Mouse (Mus musculus) liver, embryonic 16.5 days (tissue): ENCODE data around the gene Slc5a3. TPM values are rescaled to one million over a fixed set of nuclear protein-coding genes. Genes with fewer than 3 reads are reported as not detected.

Source experiments
- ATAC-seq: fragments of 200-750 bp; cut with Nextera tagmentation; 2 replicates; pipeline ENCODE4 v1.8.0; 2017; ENCODE audit warnings: low read depth, mild to moderate bottlenecking, moderate number of reproducible peaks, moderate library complexity
- H3K27ac ChIP-seq: fragments of 300-500 bp; sonication (generic); 2 replicates; pipeline ENCODE4 v1.5.1; 2014; ENCODE audit warnings: mild to moderate bottlenecking, low read length
- H3K27me3 ChIP-seq: fragments of 300-500 bp; sonication (generic); 2 replicates; pipeline ENCODE4 v1.6.1; 2014; ENCODE audit warnings: low read depth, low read length, mixed read lengths; ENCODE audit not compliant: control insufficient read depth, insufficient read depth
- H3K36me3 ChIP-seq: fragments of 300-500 bp; sonication (generic); 2 replicates; pipeline ENCODE4 v1.6.1; 2014; ENCODE audit warnings: mild to moderate bottlenecking; ENCODE audit not compliant: control insufficient read depth, insufficient read depth
- H3K4me1 ChIP-seq: fragments of 300-500 bp; sonication (generic); 2 replicates; pipeline ENCODE4 v1.6.1; 2014; ENCODE audit warnings: low read depth, low read length, mixed read lengths; ENCODE audit not compliant: control insufficient read depth
- H3K4me2 ChIP-seq: fragments of 300-500 bp; sonication (generic); 2 replicates; pipeline ENCODE4 v1.6.1; 2014; ENCODE audit warnings: low read depth, low read length, mixed read lengths
- H3K4me3 ChIP-seq: fragments of 300-500 bp; sonication (generic); 2 replicates; pipeline ENCODE4 v1.5.1; 2014; ENCODE audit warnings: low read depth, mild to moderate bottlenecking, low read length
- H3K9ac ChIP-seq: fragments of 300-500 bp; sonication (generic); 2 replicates; pipeline ENCODE4 v1.6.1; 2014; ENCODE audit warnings: low read depth, low read length
- H3K9me3 ChIP-seq: fragments of 300-500 bp; sonication (generic); replicated peaks from 2 replicates; pipeline ENCODE4 v1.6.1; 2016; ENCODE audit warnings: low read length; ENCODE audit not compliant: control insufficient read depth
- WGBS: fragments of 180-500 bp; shearing (Covaris S2); extraction: QIAGEN DNeasy Blood & Tissue Kit; methylation state at CpG from one replicate; pipeline ENCODE4 v1.1.7; 2014; ENCODE audit not compliant: insufficient replicate concordance; 5-methylcytosine and 5-hydroxymethylcytosine counted together
- polyA plus RNA-seq: library from polyadenylated mRNA; unstranded; fragments of >200 nt; fragmentation: Nextera tagmentation; extraction: Ambion mirVana; gene quantifications from 2 replicates; pipeline ENCODE4 v1.2.1, GENCODE M21; 2015

Slc5a3 gene
- 1.0 and 1.1 TPM in 2 replicates for polyA plus RNA-seq

DNA sequence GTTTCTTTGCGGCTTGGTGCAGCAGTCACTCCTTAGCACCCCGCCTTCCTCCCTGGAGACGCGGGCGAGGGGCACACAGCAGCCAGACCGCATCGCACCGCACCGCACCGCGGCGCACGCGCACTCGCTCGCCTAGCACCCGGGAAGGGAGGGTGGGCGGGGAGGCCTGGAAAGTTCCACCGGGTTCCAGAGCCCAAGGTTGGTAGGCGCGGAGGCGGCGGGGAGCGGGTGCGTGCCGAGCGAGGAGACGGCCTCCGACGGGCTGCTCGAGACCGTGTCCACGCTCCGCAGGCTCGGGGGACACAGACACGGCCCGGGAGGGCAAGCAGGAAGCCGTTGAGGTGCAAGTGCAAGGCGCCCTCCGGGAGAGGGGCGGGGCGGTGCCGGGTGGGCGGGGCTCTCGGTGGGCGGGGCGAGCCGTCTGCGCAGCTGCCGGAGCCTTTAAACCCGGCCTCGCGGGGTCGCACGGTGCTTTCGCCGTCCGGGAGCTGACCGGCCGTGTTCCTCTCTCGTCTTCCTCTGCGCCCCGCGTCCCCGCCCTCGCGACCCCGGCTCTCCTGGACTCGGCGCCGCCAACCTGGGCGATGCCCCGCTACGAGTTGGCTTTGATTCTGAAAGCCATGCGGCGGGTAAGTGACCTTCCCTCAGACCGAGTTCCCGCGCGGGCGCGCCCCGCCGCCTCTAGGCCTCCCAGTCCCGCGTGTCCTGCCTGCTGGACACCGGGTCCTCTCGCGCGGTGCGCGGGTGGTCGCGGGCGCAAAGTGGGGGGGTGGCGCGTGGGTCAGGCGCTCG, at the start of gene Slc5a3, which contains the start of the genes Mrps6 and Gm49711:
TSS of gene Slc5a3 (plus strand) at position 471 of the 792 bp plus-strand sequence.
TSS of gene Mrps6 (plus strand) at position 419 of the 792 bp plus-strand sequence.
TSS of gene Gm49711 (plus strand) at position 465 of the 792 bp plus-strand sequence.
- no peaks in the 10 kb centered on the region for H3K27me3 ChIP-seq
- H3K4me1 ChIP-seq = peaks cover 9% of the 10 kb centered on the region
- H3K36me3 ChIP-seq = no peaks in the 10 kb centered on the region; the same call in 1 of the 2 replicates
- H3K4me3 ChIP-seq = peak within 1 kb of the TSS; percentile 85
- peak; percentile 90 for ATAC-seq
- peak within 1 kb of the TSS; percentile 99 for H3K4me2 ChIP-seq
- under 1% methylated on average over 78 of the region's 99 CpGs for WGBS
- no peaks in the 10 kb centered on the region; the same call in 1 of the 2 replicates for H3K9me3 ChIP-seq
- peak within 1 kb of the TSS; percentile 76 for H3K9ac ChIP-seq
- H3K27ac ChIP-seq = peak within 1 kb of the TSS; percentile 65

DNA sequence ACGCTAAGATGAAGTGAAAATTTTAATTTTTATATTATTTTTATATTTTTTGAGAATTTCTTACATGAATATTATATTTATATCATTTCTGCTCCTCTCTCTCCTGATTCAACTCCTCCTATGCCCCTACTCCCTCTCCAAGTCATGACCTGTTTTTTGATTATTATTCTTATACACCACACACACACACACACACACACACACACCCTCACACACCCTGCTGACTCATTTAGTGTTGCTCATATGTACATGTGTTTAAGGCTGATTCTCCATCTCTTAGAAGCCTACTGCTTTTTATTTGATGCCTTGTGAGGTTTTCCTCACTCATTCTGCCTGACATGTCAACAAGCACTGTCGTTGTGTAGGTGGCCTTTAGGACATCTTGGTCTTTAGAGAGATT, 48.5 kb upstream of the Slc5a3 start:
- Histone ChIP-seq H3K4me2 (no peak overlapping the region), H3K4me1 (no peaks in the 10 kb centered on the region), H3K36me3 (no peaks in the 10 kb centered on the region), H3K9me3 (no peaks in the 10 kb centered on the region), H3K27me3 (no peaks in the 10 kb centered on the region), H3K27ac (no peak overlapping the region), H3K4me3 (no peak overlapping the region), H3K9ac (no peak overlapping the region)
- no peak for ATAC-seq
- WGBS = 70% methylated on average over 2 of the region's 2 CpGs

DNA sequence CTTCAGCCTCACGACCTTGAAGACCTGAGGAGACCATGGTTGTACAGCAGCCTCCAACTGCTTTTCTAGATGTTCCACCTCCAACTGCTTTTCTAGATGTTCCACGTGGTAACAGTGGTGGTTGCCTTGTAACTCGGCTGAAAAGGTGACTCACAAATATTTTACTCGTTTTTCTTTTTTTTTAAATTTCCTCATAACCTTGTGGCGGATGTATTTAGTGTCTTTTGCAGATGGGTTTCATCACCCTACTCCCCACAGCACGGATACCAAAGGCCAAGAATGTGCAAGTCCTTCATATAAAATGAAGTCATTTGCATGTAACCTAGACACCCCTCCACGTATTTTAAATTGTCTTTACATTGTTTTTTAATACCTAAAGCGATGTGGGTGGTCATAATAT, 41.3 kb upstream of the Slc5a3 start:
- Histone ChIP-seq H3K36me3 (no peaks in the 10 kb centered on the region), H3K27me3 (peaks cover 2% of the 10 kb centered on the region; the same call in 1 of the 2 replicates), H3K27ac (no peak overlapping the region), H3K4me3 (no peak overlapping the region), H3K4me2 (no peak overlapping the region), H3K9ac (no peak overlapping the region), H3K4me1 (no peaks in the 10 kb centered on the region), H3K9me3 (no peaks in the 10 kb centered on the region)
- WGBS = 57% methylated on average over 8 of the region's 8 CpGs
- no peak for ATAC-seq

DNA sequence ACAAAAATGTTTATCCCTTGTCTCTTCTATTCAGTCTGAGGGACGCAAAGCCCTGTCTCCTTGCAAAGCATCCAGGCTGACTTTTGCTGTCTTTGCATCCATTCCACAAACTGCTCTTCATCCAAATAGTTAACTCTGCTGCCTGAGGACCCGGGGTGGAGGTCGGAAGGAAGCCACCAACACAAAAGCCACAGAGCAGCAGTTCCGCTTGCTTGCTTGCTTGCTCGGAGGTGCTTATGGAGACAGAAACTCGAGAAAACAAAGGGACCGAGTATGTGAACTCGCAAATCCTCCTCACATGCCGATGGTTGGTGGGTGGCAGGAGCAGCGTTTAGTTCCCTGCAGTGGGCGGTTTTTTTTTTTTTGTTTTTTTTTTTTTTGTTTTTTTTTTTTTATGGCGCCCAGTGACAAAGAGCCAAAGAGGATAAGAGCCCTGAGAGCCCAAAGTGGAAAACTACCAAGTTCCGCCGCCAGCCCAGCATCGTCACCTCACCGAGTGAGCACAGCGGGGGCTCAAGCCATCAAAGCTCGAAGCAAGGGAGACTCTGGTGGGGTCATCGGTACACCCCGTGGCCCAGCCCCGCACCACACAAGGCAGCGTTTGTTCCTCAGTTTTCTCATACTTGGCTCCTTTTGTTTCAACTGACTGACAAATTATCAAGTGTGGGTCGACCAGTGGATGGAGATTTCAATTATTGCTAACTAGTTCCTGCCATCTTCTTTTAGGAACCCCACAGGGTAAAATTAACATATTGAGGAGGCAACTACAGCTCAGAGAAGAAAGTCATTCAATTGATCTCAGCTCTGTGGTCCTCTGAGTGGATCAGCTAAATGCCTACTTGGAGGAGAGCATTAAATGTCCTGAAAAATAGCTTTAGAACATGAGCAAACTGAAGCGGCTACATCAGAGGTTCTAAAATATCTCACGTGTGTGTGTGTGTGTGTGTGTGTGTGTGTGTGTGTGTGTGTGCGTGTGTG, 38.7 kb upstream of the Slc5a3 start:
- Histone ChIP-seq H3K9ac (peak overlapping the region; percentile 13; the same call in 1 of the 2 replicates), H3K4me2 (peak overlapping the region; percentile 37; the same call in 1 of the 2 replicates), H3K36me3 (no peaks in the 10 kb centered on the region), H3K4me3 (peak overlapping the region; percentile 28), H3K4me1 (no peaks in the 10 kb centered on the region), H3K9me3 (no peaks in the 10 kb centered on the region), H3K27me3 (peaks cover 2% of the 10 kb centered on the region; the same call in 1 of the 2 replicates), H3K27ac (no peak overlapping the region)
- no peak for ATAC-seq
- 5% methylated on average over 26 of the region's 26 CpGs for WGBS

DNA sequence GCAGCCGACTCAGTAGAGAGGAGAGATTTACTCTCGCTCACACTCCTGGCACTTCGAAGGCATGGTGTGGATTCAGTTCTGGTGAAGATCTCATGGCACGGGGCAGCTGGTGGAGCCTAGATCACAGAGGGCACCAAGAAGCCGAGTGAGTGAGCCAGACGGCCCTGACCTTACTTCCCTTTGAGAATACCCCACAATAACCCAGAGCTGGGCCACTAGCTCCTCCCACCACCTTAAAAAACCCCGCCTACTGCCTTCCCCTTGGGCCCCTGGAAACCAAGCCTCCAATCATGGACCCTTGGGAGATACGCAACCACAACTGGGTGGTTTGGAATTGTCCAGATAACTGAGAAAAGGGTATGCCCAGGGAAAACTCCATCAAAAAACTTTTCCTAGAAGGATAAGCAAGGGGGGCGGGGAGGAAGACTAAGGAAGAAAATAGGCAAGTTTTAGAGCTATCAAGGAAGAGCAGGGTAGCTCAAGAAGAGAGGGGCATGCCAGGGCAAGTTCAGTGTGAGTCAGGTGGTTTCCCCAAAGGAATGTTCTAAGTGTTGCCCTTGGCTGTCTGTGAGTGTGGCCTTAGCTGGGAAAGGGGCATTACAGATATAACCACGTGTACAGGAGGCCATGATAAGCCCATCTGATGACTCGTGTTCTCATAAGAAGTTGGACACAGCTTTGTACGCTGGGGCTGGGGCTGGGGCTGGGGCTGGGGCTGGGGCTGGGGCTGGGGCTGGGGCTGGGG, 36.3 kb upstream of the Slc5a3 start:
- Histone ChIP-seq H3K27me3 (peaks cover 2% of the 10 kb centered on the region; the same call in 1 of the 2 replicates), H3K4me2 (no peak overlapping the region), H3K27ac (no peak overlapping the region), H3K9ac (no peak overlapping the region), H3K4me1 (no peaks in the 10 kb centered on the region), H3K36me3 (no peaks in the 10 kb centered on the region), H3K9me3 (no peaks in the 10 kb centered on the region), H3K4me3 (no peak overlapping the region)
- WGBS = 41% methylated on average over 12 of the region's 12 CpGs
- no peak for ATAC-seq

DNA sequence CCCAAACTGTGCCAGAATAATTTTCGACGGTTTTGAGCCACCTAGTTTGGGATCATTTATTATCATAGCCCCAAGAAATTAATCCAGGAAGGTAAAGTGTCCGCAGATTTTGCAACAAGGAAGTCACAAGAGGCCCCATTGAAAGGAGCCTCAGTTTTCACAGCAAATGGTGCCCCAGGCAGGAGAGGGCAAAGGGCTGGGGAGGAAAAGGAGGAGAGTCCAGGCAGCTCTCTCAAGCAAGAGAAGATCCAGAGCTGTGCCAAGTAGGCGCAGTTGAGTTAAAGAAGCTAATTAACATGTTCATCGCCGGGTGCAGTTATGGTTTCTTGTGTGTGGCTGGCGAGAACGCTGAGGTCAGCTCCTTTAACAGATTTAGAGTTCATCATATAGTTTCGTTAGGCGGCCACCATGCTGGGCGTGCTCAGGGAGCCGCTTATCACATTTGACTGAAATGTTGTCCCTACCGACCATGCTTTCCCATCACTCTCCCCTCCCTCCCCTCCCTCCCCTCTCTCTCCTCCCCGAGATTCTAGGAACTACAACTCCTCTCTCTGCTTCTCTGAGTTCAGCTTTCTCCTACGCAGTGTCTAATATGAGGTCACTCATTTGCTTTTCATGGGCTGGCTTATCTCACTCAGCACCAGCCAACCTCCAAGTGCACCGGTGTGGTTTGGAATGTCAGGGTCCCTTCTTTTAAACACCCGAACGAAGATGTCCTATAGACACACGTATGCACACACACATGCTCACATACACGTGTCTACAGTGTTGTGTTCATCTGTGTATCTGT, 35.4 kb upstream of the Slc5a3 start:
- 41% methylated on average over 20 of the region's 20 CpGs for WGBS
- Histone ChIP-seq H3K4me3 (no peak overlapping the region), H3K4me1 (no peaks in the 10 kb centered on the region), H3K4me2 (no peak overlapping the region), H3K9ac (no peak overlapping the region), H3K27ac (no peak overlapping the region), H3K9me3 (no peaks in the 10 kb centered on the region), H3K27me3 (peaks cover 2% of the 10 kb centered on the region; the same call in 1 of the 2 replicates), H3K36me3 (no peaks in the 10 kb centered on the region)
- no peak for ATAC-seq

DNA sequence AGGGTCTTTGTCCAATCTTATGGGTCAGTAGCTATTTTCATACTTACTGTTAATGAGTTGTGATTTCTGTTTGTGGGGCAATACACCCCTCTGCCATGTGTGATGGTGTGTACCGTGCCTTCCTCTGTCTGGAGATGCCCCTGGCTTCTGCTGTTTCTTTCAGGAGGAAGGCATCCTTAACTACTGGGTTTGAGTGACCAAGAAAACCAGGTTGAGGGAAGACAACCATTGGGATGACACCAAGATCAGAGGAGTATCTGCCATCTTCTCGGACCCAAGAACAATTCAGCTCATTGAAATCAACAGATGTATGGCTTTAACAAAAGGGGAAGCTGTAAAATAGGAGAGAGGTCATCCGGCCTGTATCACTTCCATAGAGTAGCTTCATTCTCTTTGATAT, 24.8 kb upstream of the Slc5a3 start:
- Histone ChIP-seq H3K36me3 (no peaks in the 10 kb centered on the region), H3K4me3 (no peak overlapping the region), H3K27me3 (no peaks in the 10 kb centered on the region), H3K4me1 (no peaks in the 10 kb centered on the region), H3K9me3 (no peaks in the 10 kb centered on the region), H3K27ac (no peak overlapping the region), H3K4me2 (no peak overlapping the region), H3K9ac (no peak overlapping the region)
- ATAC-seq = no peak
- 48% methylated on average over 3 of the region's 3 CpGs for WGBS

DNA sequence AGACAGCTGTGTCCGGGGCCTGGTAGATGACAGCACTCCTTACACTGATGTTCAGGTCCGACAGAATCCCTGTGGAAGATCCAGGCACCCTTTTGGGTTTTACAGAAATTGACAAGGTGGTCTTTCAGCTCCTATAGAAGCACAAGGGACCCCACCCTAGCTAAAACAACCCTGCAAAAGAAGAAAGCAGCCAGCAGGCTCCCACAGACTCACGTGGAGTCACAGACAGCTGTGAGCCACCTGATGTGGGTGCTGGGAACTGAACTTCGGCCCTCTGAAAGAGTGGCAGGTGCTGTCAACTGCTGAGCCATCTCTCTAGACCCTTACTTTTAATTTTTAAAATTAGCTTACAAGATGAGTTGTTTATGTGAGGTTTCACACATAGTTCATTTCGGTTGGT, 23.4 kb upstream of the Slc5a3 start:
- Histone ChIP-seq H3K36me3 (no peaks in the 10 kb centered on the region), H3K27me3 (no peaks in the 10 kb centered on the region), H3K4me2 (no peak overlapping the region), H3K27ac (no peak overlapping the region), H3K4me3 (no peak overlapping the region), H3K4me1 (no peaks in the 10 kb centered on the region), H3K9ac (no peak overlapping the region), H3K9me3 (no peaks in the 10 kb centered on the region)
- no peak for ATAC-seq
- 45% methylated on average over 5 of the region's 5 CpGs for WGBS
